Mouse (Mus musculus) midbrain, embryonic 15.5 days (tissue): ENCODE measurements around the gene Prmt7. TPM values are rescaled to one million over a fixed set of nuclear protein-coding genes. Genes with fewer than 3 reads are reported as not detected.
A peak's percentile ranks its signal among the peaks of the same experiment; 100 is the strongest.
"Not testable (repeated sequence)": the region's sequence is repeated elsewhere in the genome, so short reads cannot be mapped to it uniquely, and the experiment has no call there.

Experiments used
- ATAC-seq: fragments of 200-750 bp; cut with Nextera tagmentation; replicated peaks from 2 replicates; pipeline ENCODE4 v1.8.0; 2017; ENCODE audit warnings: moderate TSS enrichment
- H3K27ac ChIP-seq: fragments of 300-500 bp; sonication (generic); 2 replicates; pipeline ENCODE4 v1.5.1; 2015; ENCODE audit warnings: mild to moderate bottlenecking, inconsistent platforms
- H3K27me3 ChIP-seq: fragments of 300-500 bp; sonication (generic); replicated peaks from 2 replicates; pipeline ENCODE4 v1.6.1; 2015; ENCODE audit warnings: inconsistent platforms
- H3K36me3 ChIP-seq: fragments of 300-500 bp; sonication (generic); replicated peaks from 2 replicates; pipeline ENCODE4 v1.6.1; 2015; ENCODE audit warnings: inconsistent platforms
- H3K4me1 ChIP-seq: fragments of 300-500 bp; sonication (generic); 2 replicates; pipeline ENCODE4 v1.6.1; 2015; ENCODE audit warnings: inconsistent platforms
- H3K4me2 ChIP-seq: fragments of 300-500 bp; sonication (generic); 2 replicates; pipeline ENCODE4 v1.6.1; 2015; ENCODE audit warnings: inconsistent platforms, mild to moderate bottlenecking, moderate library complexity
- H3K4me3 ChIP-seq: fragments of 300-500 bp; sonication (generic); 2 replicates; pipeline ENCODE4 v1.5.1; 2015; ENCODE audit warnings: mild to moderate bottlenecking, inconsistent platforms
- H3K9ac ChIP-seq: fragments of 300-500 bp; sonication (generic); 2 replicates; pipeline ENCODE4 v1.6.1; 2015; ENCODE audit warnings: mild to moderate bottlenecking, inconsistent platforms
- H3K9me3 ChIP-seq: fragments of 300-500 bp; sonication (generic); 2 replicates; pipeline ENCODE4 v1.6.1; 2016; ENCODE audit warnings: inconsistent platforms
- WGBS: fragments of 180-500 bp; shearing (Covaris S2); methylation state at CpG from one replicate; pipeline ENCODE4 v1.1.7; 2015; ENCODE audit warnings: mixed read lengths; 5-methylcytosine and 5-hydroxymethylcytosine counted together
- polyA plus RNA-seq: library from polyadenylated mRNA; unstranded; fragments of >200 nt; fragmentation: Nextera tagmentation; extraction: Ambion mirVana; gene quantifications from 2 replicates; pipeline ENCODE4 v1.2.1, GENCODE M21; 2015

Gene Prmt7
- polyA plus RNA-seq, 1 experiment from 2014 or later = 64.4 TPM

GRCm38 (mm10) chr8:106186394-106186793 lies 24.3 kb upstream of the Prmt7 start:
- 93% methylated on average over 3 of the region's 3 CpGs for WGBS
- Histone ChIP-seq H3K4me1 (no peaks in the 10 kb centered on the region), H3K9ac (no peak overlapping the region), H3K9me3 (no peaks in the 10 kb centered on the region), H3K27ac (no peak overlapping the region), H3K36me3 (peaks cover 12% of the 10 kb centered on the region; the same call in 1 of the 2 replicates), H3K4me2 (no peak overlapping the region), H3K4me3 (no peak overlapping the region), H3K27me3 (no peaks in the 10 kb centered on the region)
- ATAC-seq = no peak

GRCm38 (mm10) chr8:106189162-106189561 lies 21.6 kb upstream of the Prmt7 start:
- no peak overlapping the region for H3K27ac ChIP-seq
- no peak overlapping the region for H3K4me3 ChIP-seq
- no peak for ATAC-seq
- no peaks in the 10 kb centered on the region for H3K4me1 ChIP-seq
- peaks cover 17% of the 10 kb centered on the region for H3K36me3 ChIP-seq
- H3K9me3 ChIP-seq = no peaks in the 10 kb centered on the region
- H3K4me2 ChIP-seq = no peak overlapping the region
- 95% methylated on average over 4 of the region's 4 CpGs for WGBS
- no peak overlapping the region for H3K9ac ChIP-seq
- no peaks in the 10 kb centered on the region for H3K27me3 ChIP-seq

- Histone ChIP-seq H3K9ac (no peak overlapping the region), H3K9me3 (no peaks in the 10 kb centered on the region), H3K4me1 (no peaks in the 10 kb centered on the region), H3K4me2 (no peak overlapping the region), H3K27ac (no peak overlapping the region), H3K36me3 (peaks cover 39% of the 10 kb centered on the region), H3K4me3 (no peak overlapping the region), H3K27me3 (no peaks in the 10 kb centered on the region)
- 94% methylated on average over 5 of the region's 5 CpGs for WGBS
- ATAC-seq = no peak
These were observed 19.1 kb upstream of the Prmt7 start for GRCm38 (mm10) chr8:106191639-106192038.

GRCm38 (mm10) chr8:106193162-106193561 lies 17.6 kb upstream of the Prmt7 start:
- H3K36me3 ChIP-seq = peaks cover 44% of the 10 kb centered on the region
- H3K4me3 ChIP-seq = no peak overlapping the region
- H3K4me1 ChIP-seq = no peaks in the 10 kb centered on the region
- WGBS = 94% methylated on average over 6 of the region's 6 CpGs
- H3K9me3 ChIP-seq = no peaks in the 10 kb centered on the region
- no peak overlapping the region for H3K27ac ChIP-seq
- no peak overlapping the region for H3K4me2 ChIP-seq
- no peak for ATAC-seq
- no peak overlapping the region for H3K9ac ChIP-seq
- no peaks in the 10 kb centered on the region for H3K27me3 ChIP-seq

- Histone ChIP-seq H3K36me3 (peaks cover 48% of the 10 kb centered on the region), H3K4me2 (no peak overlapping the region), H3K4me1 (no peaks in the 10 kb centered on the region), H3K27me3 (no peaks in the 10 kb centered on the region), H3K9me3 (no peaks in the 10 kb centered on the region), H3K9ac (no peak overlapping the region), H3K27ac (no peak overlapping the region), H3K4me3 (no peak overlapping the region)
- 95% methylated on average over 5 of the region's 5 CpGs for WGBS
- no peak for ATAC-seq
These were observed 16.7 kb upstream of the Prmt7 start for GRCm38 (mm10) chr8:106194062-106194461.

- Histone ChIP-seq H3K4me1 (no peaks in the 10 kb centered on the region), H3K4me2 (no peak overlapping the region), H3K9me3 (no peaks in the 10 kb centered on the region), H3K36me3 (peaks cover 62% of the 10 kb centered on the region), H3K27ac (no peak overlapping the region), H3K9ac (no peak overlapping the region), H3K4me3 (no peak overlapping the region), H3K27me3 (no peaks in the 10 kb centered on the region)
- 12% methylated on average over 1 of the region's 1 CpGs for WGBS
- ATAC-seq = no peak
These were observed 12.0 kb upstream of the Prmt7 start for GRCm38 (mm10) chr8:106198741-106199140.

DNA sequence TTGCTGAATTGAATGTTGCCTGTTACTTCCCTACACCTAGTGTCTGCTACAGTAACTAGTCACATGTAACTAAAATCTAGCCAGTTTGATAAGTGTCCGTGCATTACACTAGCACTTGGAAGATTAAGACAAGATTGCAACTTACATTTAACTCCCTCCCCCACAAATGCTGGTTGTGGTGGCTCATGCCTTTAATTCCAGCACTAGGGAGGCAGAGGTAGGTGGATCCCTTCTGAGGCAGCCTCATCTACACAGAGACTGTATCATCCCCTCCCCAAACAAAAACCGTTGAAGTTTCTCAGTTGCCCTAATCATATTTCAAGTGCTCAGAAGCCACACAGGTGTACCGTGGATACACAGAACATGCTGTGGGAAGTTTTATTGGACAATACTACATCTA lies 11.1 kb upstream of the Prmt7 start:
- not testable (repeated sequence) for H3K27me3 ChIP-seq, H3K27ac ChIP-seq, ATAC-seq, H3K4me3 ChIP-seq, H3K9ac ChIP-seq, H3K4me2 ChIP-seq, H3K4me1 ChIP-seq, H3K9me3 ChIP-seq
- H3K36me3 ChIP-seq = peaks cover 60% of the 10 kb centered on the region
- 90% methylated on average over 3 of the region's 3 CpGs for WGBS

DNA sequence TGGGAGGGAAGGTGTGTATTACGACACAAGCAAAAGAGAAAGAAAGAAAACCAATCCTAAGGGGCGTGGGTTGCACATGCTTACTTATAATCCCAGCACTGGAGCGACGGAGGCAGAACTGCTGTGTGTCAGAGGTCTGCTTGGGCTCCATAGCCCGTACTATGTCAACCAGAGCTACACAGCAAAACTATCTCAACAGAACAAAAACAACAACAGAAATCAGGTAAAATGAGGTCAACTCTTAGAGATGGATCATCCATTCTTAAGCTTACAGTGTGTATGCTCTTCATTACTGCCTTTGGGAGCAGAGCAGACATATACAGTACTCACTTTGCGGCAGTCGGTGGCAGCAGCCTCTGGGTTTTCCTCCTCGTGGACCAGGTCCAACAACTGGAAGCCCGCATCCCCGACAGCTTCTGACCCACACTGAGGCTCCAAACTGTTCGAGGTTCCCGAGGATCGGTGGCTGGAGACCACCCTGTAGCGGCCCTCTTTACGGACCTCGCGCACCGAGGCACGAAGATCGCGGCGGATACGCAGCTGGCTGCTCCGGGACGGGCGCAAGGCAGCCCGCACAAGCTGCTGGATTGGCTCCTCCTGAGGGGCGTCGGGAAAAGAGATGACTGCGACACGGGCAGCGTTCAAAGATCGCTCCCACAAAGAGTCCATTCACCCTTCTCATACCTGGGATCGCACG lies 553 bp upstream of the Prmt7 start:
- Histone ChIP-seq H3K4me3 (peak overlapping the region; percentile 60), H3K36me3 (peaks cover 3% of the 10 kb centered on the region; the same call in 1 of the 2 replicates), H3K27ac (peak overlapping the region; percentile 92), H3K27me3 (no peaks in the 10 kb centered on the region), H3K9me3 (no peaks in the 10 kb centered on the region), H3K4me2 (peak overlapping the region; percentile 80), H3K4me1 (peaks cover 25% of the 10 kb centered on the region), H3K9ac (peak overlapping the region; percentile 80)
- peak; percentile 81 for ATAC-seq
- WGBS = under 1% methylated on average over 35 of the region's 35 CpGs

GRCm38 (mm10) chr8:106211421-106211820 lies 685 bp downstream of the Prmt7 start:
- H3K4me2 ChIP-seq = peak overlapping the region; percentile 80
- H3K4me1 ChIP-seq = peaks cover 25% of the 10 kb centered on the region
- peak overlapping the region; percentile 80 for H3K9ac ChIP-seq
- ATAC-seq = no peak
- H3K36me3 ChIP-seq = no peaks in the 10 kb centered on the region; the same call in 1 of the 2 replicates
- WGBS = 5% methylated on average over 13 of the region's 13 CpGs
- H3K4me3 ChIP-seq = peak overlapping the region; percentile 60
- no peaks in the 10 kb centered on the region for H3K27me3 ChIP-seq
- peak overlapping the region; percentile 92 for H3K27ac ChIP-seq
- H3K9me3 ChIP-seq = no peaks in the 10 kb centered on the region

DNA sequence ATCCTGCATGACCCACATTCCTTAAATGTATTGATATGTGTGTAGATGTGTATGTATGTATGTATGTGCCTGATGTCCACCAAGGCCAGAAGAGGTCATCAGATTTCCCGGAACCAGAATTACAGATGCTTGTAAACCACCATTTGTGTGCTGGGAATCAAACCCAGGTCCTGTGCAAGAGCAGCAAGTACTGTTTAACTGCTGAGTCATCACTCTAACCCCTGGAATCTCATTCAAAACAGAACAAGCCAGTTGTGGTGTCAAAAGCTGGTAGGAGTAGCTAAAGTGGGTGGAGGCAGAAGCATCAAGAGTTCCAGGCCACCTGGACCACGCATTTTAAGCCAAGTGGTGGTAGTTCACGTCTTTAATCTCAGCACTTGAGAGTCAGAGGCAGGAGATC lies 3.2 kb downstream of the Prmt7 start:
- no peak for ATAC-seq
- Histone ChIP-seq H3K4me2 (no peak overlapping the region), H3K9me3 (no peaks in the 10 kb centered on the region), H3K27ac (no peak overlapping the region), H3K4me1 (peaks cover 20% of the 10 kb centered on the region), H3K36me3 (peaks cover 8% of the 10 kb centered on the region), H3K27me3 (no peaks in the 10 kb centered on the region), H3K4me3 (no peak overlapping the region), H3K9ac (no peak overlapping the region)
- WGBS = 94% methylated on average over 3 of the region's 3 CpGs

- Histone ChIP-seq H3K4me3 (no peak overlapping the region), H3K9me3 (no peaks in the 10 kb centered on the region), H3K4me1 (no peaks in the 10 kb centered on the region), H3K4me2 (no peak overlapping the region), H3K27me3 (no peaks in the 10 kb centered on the region), H3K27ac (no peak overlapping the region), H3K36me3 (peaks cover 24% of the 10 kb centered on the region), H3K9ac (no peak overlapping the region)
- ATAC-seq = no peak
- 94% methylated on average over 3 of the region's 3 CpGs for WGBS
These were observed 8.9 kb downstream of the Prmt7 start for GRCm38 (mm10) chr8:106219620-106220019.

- Histone ChIP-seq H3K27me3 (no peaks in the 10 kb centered on the region), H3K36me3 (peaks cover 25% of the 10 kb centered on the region), H3K4me1 (no peaks in the 10 kb centered on the region), H3K27ac (no peak overlapping the region), H3K9ac (no peak overlapping the region), H3K9me3 (no peaks in the 10 kb centered on the region), H3K4me3 (no peak overlapping the region), H3K4me2 (no peak overlapping the region)
- no peak for ATAC-seq
- WGBS = 39% methylated on average over 9 of the region's 9 CpGs
These were observed 15.9 kb downstream of the Prmt7 start for GRCm38 (mm10) chr8:106226589-106226988.

DNA sequence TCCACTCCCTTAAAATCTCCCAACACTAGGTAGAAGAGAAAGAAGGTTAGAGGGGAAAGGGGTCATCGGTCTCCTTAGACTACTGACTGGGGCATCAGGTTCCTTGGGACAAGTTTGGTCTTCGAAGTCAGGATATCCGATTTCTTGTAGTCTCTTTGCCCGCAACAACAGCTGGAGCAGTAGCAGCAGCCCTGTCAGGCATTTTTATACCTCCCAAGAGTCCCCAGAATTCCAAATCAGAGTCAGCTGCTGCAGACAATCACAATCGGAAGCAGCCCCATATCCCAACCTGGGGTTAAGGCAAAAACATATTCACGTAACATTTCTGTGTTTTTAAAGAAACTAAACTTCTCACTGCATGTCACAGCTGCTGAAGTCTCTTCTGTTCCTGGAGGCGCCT lies 20.8 kb downstream of the Prmt7 start:
- no peak overlapping the region for H3K9ac ChIP-seq
- no peak overlapping the region for H3K4me2 ChIP-seq
- no peak for ATAC-seq
- H3K36me3 ChIP-seq = peaks cover 29% of the 10 kb centered on the region
- no peak overlapping the region for H3K27ac ChIP-seq
- H3K9me3 ChIP-seq = no peaks in the 10 kb centered on the region
- H3K27me3 ChIP-seq = no peaks in the 10 kb centered on the region
- 92% methylated on average over 7 of the region's 7 CpGs for WGBS
- no peak overlapping the region for H3K4me3 ChIP-seq
- H3K4me1 ChIP-seq = no peaks in the 10 kb centered on the region
